Mouse (Mus musculus): ENCODE data around the gene Prima1. TPM values are rescaled to one million over a fixed set of nuclear protein-coding genes. Genes with fewer than 3 reads are reported as not detected.

Gene Prima1
- not detected in 2 replicates for polyA plus RNA-seq (2016; fragmentation: Nextera tagmentation; extraction: Ambion mirVana)

DNA sequence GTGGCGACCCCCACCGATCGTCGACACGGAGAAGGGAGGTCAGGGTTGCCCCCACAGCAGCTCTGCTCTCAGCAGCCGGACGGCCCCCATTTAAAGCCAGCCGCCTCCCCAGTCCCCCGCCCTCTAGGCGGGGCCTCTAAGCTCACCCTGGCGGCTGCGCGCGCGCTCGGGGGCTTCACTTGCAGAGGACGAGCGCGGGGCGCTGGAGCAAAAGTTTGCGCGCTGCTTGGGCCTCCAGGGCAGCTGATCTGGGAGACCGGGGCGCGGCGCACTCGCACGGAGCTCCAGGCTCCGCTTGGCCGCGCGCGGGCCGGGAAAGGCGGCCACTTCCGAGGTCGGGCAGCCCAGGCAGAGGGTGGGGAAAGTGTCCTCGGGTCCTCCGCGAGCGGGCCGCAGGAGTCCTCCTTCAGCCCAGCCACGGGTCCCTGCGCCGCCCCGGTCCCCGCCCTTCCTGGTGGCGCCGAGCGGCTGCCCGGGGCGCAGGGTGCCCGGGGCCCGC lies at the start of gene Prima1:
TSS of gene Prima1 (minus strand) at position 68 of the 499 bp plus-strand sequence.
- peaks cover 61% of the 10 kb centered on the region for H3K27me3 ChIP-seq (replicated peaks)

DNA sequence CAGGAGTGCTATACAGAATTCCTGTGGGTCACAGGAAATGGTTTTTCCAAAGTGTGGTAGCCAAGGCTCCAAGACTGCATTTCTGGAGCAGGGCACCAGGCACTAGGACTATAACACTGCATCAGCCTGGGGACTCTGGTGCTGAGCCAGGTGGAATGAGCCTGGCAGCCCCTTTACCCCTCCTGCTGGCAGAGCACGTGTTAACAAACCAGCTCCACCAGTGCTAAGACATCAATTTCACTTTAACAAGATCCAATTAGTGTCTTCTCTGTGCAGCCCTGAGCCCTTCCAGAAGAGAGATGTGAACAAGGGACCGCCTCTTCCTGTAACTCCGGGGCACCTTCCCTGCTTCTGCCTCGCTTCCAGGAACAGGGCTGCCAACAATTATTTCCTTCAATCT lies 45.3 kb upstream of the Prima1 start:
- Histone ChIP-seq H3K4me3 (no peak overlapping the region), H3K27ac (no peak overlapping the region), H3K4me2 (no peak overlapping the region), H3K36me3 (no peaks in the 10 kb centered on the region), H3K9ac (no peak overlapping the region), H3K27me3 (replicated peaks) (no peaks in the 10 kb centered on the region), H3K9me3 (replicated peaks) (no peaks in the 10 kb centered on the region), H3K4me1 (no peaks in the 10 kb centered on the region)
- ATAC-seq, result no peak
- WGBS (ENCODE audit: insufficient replicate concordance), result 38% methylated on average over 4 of the region's 4 CpGs

More for the DNA sequence above, at the start of gene Prima1:
- Histone ChIP-seq H3K9me3 (replicated peaks) (no peaks in the 10 kb centered on the region), H3K4me1 (no peaks in the 10 kb centered on the region), H3K36me3 (no peaks in the 10 kb centered on the region), H3K4me2 (peak within 1 kb of the TSS; percentile 59), H3K9ac (peak within 1 kb of the TSS; percentile 22; the same call in 1 of the 2 replicates), H3K27ac (no peak within 1 kb of the TSS), H3K4me3 (peak within 1 kb of the TSS; percentile 50)
- 1% methylated on average over 54 of the region's 54 CpGs for WGBS (ENCODE audit: insufficient replicate concordance)
- ATAC-seq, result peak; percentile 37

DNA sequence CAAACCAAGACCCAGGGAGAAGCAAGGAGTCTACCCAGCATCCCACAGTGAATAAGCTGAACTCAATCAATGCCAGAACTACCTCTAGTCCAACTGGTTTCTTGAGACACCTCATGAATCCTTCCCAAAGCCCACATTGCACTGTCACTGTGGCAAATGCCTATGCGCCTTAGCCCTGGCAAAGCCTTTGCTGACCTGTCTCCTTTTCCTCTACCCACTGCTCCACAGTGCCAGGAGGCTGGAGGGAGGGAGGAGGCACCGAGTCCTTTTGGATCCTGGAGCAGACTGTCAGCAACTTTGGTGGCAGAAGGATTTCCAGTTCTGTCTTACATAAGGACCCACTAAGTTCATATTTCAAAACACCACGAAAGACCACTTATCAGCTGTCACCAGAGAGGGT lies 41.5 kb upstream of the Prima1 start:
- H3K4me1 ChIP-seq, result no peaks in the 10 kb centered on the region
- H3K9me3 ChIP-seq (replicated peaks), result no peaks in the 10 kb centered on the region
- H3K9ac ChIP-seq, result no peak overlapping the region
- no peak overlapping the region for H3K4me2 ChIP-seq
- H3K27me3 ChIP-seq (replicated peaks), result no peaks in the 10 kb centered on the region
- WGBS (ENCODE audit: insufficient replicate concordance), result 70% methylated on average over 3 of the region's 3 CpGs
- H3K27ac ChIP-seq, result no peak overlapping the region
- H3K4me3 ChIP-seq, result no peak overlapping the region
- H3K36me3 ChIP-seq, result no peaks in the 10 kb centered on the region
- ATAC-seq, result no peak

DNA sequence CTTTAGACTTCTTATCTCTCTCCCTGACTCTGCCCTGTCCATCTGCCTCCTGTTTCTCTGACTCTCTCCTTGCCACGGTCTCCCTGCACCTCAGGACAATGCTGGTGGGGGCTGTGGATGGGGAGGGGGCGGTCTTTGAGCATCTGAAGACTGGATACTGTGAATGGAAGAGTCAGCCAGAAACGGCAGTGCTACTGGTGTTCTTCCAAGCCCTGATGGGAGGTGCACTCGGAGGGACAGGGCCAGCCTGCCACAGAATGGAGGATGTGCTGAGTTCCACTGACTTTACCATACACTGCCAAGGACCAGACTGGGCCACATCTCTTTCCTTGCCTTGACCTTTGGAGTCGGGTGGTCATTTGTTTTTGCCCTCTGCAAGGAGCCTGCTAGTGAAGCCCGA lies 41.0 kb upstream of the Prima1 start:
- Histone ChIP-seq H3K9me3 (replicated peaks) (no peaks in the 10 kb centered on the region), H3K9ac (no peak overlapping the region), H3K4me1 (no peaks in the 10 kb centered on the region), H3K27me3 (replicated peaks) (no peaks in the 10 kb centered on the region), H3K27ac (no peak overlapping the region), H3K4me2 (no peak overlapping the region), H3K4me3 (no peak overlapping the region), H3K36me3 (no peaks in the 10 kb centered on the region)
- 54% methylated on average over 6 of the region's 6 CpGs for WGBS (ENCODE audit: insufficient replicate concordance)
- no peak for ATAC-seq

DNA sequence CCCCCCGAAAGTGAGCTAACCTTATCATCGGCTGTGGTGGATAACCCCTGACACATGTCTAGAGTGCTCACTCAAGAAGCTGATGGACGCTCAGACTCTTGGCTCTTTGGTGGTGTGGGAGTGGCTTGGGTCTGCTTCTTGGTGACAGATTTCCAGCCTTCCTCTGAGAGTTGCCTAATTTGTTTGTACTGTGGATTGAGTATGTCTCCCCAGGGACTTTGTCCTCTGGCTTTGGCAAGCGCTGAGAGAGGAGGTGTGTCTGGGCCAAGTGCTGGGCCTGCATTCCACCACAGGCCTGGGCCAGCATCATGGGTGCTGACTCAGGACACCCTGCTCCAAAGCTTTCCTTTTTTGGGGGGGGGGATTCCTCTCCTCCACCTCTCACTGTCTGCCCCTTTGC lies 40.0 kb upstream of the Prima1 start:
- no peaks in the 10 kb centered on the region for H3K36me3 ChIP-seq
- H3K4me3 ChIP-seq, result no peak overlapping the region
- no peaks in the 10 kb centered on the region for H3K9me3 ChIP-seq (replicated peaks)
- H3K27me3 ChIP-seq (replicated peaks), result no peaks in the 10 kb centered on the region
- no peak overlapping the region for H3K9ac ChIP-seq
- WGBS (ENCODE audit: insufficient replicate concordance), result 47% methylated on average over 4 of the region's 4 CpGs
- no peak overlapping the region for H3K27ac ChIP-seq
- H3K4me1 ChIP-seq, result no peaks in the 10 kb centered on the region
- peak; percentile 64 for ATAC-seq
- H3K4me2 ChIP-seq, result no peak overlapping the region

DNA sequence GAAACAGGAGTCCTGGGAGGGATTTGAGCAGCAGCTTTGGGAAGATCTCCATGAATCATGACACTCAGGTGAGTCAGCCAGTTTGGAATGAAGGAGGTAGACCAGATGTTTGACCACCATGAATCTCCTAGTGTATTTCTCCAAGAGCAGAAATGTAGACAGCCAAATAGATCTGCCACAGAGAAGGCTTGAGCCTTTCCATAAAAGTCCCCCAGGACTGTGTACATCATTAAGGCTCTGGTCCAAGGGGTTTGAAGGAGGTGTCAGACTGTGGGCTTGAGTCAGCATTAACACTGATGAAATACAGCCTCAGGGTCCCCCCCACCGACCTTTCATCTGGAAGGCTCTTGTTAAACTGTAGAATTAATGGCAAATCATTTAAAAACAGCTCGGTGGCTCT lies 39.5 kb upstream of the Prima1 start:
- H3K27me3 ChIP-seq (replicated peaks), result no peaks in the 10 kb centered on the region
- H3K27ac ChIP-seq, result no peak overlapping the region
- H3K9me3 ChIP-seq (replicated peaks), result no peaks in the 10 kb centered on the region
- no peak overlapping the region for H3K4me2 ChIP-seq
- no peak for ATAC-seq
- H3K4me3 ChIP-seq, result no peak overlapping the region
- H3K9ac ChIP-seq, result no peak overlapping the region
- WGBS (ENCODE audit: insufficient replicate concordance), result 39% methylated on average over 2 of the region's 2 CpGs
- H3K36me3 ChIP-seq, result no peaks in the 10 kb centered on the region
- H3K4me1 ChIP-seq, result no peaks in the 10 kb centered on the region

DNA sequence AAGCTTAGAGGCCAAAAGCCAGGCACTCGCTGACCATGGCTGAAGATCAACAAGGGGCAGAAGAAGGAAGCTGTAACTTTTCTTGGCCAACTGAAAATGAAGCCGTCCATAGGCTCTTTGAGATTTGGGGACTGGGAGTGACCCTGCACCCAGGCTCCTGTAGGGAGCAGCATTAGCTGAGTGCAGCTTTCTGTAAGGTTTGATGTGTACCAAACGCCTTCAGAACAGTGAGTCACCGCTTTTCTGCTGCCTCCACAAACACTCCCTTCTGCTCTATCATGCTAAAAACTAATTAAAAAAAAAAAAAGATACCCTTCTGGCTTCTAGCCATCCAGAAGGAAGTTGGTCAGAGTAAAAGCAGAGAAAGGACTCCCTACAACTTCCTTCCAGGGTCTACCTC lies 34.5 kb upstream of the Prima1 start:
- Histone ChIP-seq H3K4me1 (no peaks in the 10 kb centered on the region), H3K27me3 (replicated peaks) (no peaks in the 10 kb centered on the region), H3K27ac (no peak overlapping the region), H3K36me3 (no peaks in the 10 kb centered on the region), H3K4me3 (no peak overlapping the region), H3K9me3 (replicated peaks) (no peaks in the 10 kb centered on the region), H3K9ac (no peak overlapping the region), H3K4me2 (no peak overlapping the region)
- ATAC-seq, result no peak
- 51% methylated on average over 4 of the region's 4 CpGs for WGBS (ENCODE audit: insufficient replicate concordance)

DNA sequence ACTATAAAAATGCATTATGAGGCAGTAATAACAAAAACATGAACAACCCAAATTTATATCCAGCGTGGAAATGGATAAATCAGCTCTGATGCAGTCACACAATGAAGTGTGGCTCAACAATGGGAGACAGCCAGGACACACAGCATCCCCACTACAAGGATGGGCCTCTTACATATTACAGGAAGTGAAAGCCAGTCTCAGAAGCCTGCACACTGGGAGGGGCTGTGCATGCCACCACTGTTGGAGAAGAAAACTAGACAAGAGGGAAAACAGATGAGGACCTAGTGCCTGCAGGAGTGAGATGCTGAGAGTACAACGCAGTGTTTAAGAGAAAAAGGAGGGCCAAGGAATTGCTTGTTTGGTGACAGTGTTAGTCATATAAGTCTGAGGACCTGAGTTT lies 31.8 kb upstream of the Prima1 start:
- H3K9me3 ChIP-seq (replicated peaks), result no peaks in the 10 kb centered on the region
- H3K27me3 ChIP-seq (replicated peaks), result no peaks in the 10 kb centered on the region
- no peaks in the 10 kb centered on the region for H3K36me3 ChIP-seq
- no peak overlapping the region for H3K9ac ChIP-seq
- no peaks in the 10 kb centered on the region for H3K4me1 ChIP-seq
- no peak overlapping the region for H3K4me3 ChIP-seq
- H3K4me2 ChIP-seq, result no peak overlapping the region
- 62% methylated on average over 2 of the region's 2 CpGs for WGBS (ENCODE audit: insufficient replicate concordance)
- no peak overlapping the region for H3K27ac ChIP-seq
- no peak for ATAC-seq

DNA sequence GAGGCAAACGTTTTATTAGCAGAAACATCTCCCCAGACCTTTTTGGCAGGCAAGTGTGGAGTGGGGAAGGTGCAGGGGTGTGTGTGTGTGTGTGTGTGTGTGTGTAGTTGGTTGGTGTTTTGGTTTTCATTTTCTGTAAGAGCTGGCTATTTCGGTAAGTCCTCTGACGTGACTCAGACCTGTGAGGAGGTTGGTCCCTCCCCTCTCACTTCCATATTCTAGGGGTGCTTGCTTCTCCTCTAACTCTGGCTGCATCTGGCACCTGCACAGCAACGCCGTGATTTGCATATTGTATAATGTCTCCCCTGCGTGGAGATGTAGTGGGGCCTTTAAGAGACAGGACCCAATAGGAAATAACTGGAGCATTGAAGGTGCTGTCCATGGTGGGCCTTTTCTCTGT lies 31.1 kb upstream of the Prima1 start:
- Histone ChIP-seq H3K4me1 (no peaks in the 10 kb centered on the region), H3K4me3 (no peak overlapping the region), H3K9ac (no peak overlapping the region), H3K27ac (no peak overlapping the region), H3K36me3 (no peaks in the 10 kb centered on the region), H3K9me3 (replicated peaks) (no peaks in the 10 kb centered on the region), H3K4me2 (no peak overlapping the region), H3K27me3 (replicated peaks) (no peaks in the 10 kb centered on the region)
- ATAC-seq, result no peak
- WGBS (ENCODE audit: insufficient replicate concordance), result 52% methylated on average over 6 of the region's 6 CpGs

DNA sequence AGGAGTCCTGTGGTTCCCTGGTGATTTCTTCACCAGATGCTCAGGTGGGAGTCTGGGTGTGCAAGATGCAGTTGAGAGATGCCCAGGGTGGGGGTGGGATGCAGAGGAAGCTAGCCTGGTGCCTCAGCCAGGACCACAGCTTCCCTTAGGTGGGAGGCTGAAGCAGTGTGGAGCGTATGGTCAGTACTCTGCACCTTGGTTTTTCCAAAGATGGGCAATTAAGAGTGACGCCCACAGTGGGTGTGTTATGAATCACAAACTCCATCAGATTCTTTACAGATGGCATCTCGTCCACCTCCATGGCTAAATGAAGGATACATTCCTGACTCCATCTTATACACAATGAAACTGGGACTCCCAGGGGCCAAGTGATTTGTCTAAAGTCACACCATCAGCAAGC lies 30.2 kb upstream of the Prima1 start:
- Histone ChIP-seq H3K4me1 (no peaks in the 10 kb centered on the region), H3K4me2 (no peak overlapping the region), H3K4me3 (no peak overlapping the region), H3K27ac (no peak overlapping the region), H3K36me3 (no peaks in the 10 kb centered on the region), H3K27me3 (replicated peaks) (no peaks in the 10 kb centered on the region), H3K9me3 (replicated peaks) (no peaks in the 10 kb centered on the region), H3K9ac (no peak overlapping the region)
- WGBS (ENCODE audit: insufficient replicate concordance), result 54% methylated on average over 3 of the region's 3 CpGs
- ATAC-seq, result no peak

DNA sequence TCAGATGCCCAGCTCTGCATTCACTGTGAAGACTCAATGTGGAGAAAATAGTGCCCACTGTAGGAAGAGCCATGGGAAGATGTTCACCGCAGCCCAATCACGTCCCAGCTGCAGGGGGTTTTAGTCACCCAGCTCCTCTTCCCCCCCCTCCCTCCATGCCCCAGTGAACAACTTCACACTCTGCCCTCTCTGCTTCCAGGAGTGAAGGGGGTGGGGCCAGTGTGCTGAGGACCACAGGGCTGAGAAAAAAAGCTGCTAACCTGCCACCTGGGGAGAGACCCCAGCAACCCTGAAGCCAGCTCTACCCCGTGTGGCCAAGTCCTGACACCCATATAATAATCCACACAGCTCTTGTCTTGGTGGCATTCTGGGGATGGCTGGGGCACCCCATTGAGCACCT lies 24.7 kb upstream of the Prima1 start:
- H3K4me3 ChIP-seq, result no peak overlapping the region
- no peak for ATAC-seq
- H3K9me3 ChIP-seq (replicated peaks), result no peaks in the 10 kb centered on the region
- 21% methylated on average over 3 of the region's 3 CpGs for WGBS (ENCODE audit: insufficient replicate concordance)
- H3K4me1 ChIP-seq, result no peaks in the 10 kb centered on the region
- H3K36me3 ChIP-seq, result no peaks in the 10 kb centered on the region
- H3K9ac ChIP-seq, result no peak overlapping the region
- H3K27ac ChIP-seq, result no peak overlapping the region
- H3K27me3 ChIP-seq (replicated peaks), result no peaks in the 10 kb centered on the region
- no peak overlapping the region for H3K4me2 ChIP-seq

DNA sequence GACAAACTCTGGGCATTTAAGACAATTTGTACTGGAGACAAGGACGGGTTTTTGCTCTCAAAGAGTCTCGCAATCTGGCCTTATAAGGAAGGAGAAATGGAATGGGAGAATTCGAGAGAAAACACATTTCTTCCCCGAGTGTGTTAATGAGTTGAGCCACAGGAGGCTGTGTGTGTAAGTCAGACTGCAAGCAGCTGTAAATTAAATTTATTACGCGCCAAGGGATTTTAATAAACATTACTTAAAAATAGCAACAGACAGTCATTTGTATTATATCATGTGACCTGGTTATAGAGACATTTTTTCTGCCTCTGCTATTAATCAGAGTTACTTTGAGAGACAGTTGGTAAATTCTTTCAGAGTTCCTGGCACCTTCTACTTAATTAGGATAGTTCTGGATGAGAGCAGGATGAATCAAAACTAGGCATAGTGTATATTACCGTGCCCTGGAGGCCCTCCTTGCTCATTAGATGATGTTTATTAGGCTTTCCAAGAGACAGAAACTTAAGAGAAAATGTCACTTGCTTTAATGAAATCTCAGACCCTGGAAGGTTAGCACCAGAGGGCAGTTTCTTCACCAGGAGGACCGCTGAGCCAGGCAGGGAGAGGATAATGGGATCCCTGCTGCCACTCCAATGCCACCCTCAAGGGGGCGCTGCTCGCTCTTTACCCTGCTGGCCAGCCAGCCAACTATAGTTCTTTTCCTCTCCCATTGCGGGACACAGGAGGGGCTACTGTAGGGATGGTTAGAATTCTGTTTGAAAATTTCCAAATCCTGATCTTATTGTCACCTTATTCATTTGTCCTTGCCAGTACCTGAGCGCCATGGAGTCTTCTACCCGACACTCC lies 20.3 kb upstream of the Prima1 start:
- Histone ChIP-seq H3K4me2 (no peak overlapping the region), H3K27me3 (replicated peaks) (no peaks in the 10 kb centered on the region)
- 51% methylated on average over 13 of the region's 13 CpGs for WGBS (ENCODE audit: insufficient replicate concordance)

More for the DNA sequence above, 20.3 kb upstream of the Prima1 start:
- ATAC-seq, result no peak
- H3K4me3 ChIP-seq, result no peak overlapping the region
- no peaks in the 10 kb centered on the region for H3K9me3 ChIP-seq (replicated peaks)
- H3K9ac ChIP-seq, result no peak overlapping the region
- H3K4me1 ChIP-seq, result no peaks in the 10 kb centered on the region
- H3K27ac ChIP-seq, result no peak overlapping the region
- no peaks in the 10 kb centered on the region for H3K36me3 ChIP-seq

All from liver, embryonic 12.5 days (tissue).